Mouse (Mus musculus) E14TG2a.4 (cell line): Measurements from ENCODE around the gene Eml3.
A peak's percentile ranks its signal among the peaks of the same experiment; 100 is the strongest.
"Not testable (repeated sequence)": the region's sequence is repeated elsewhere in the genome, so short reads cannot be mapped to it uniquely, and the experiment has no call there.

ENCODE experiments used
- H3K27me3 ChIP-seq: 2 replicates; pipeline ENCODE4 v1.6.1; 2014; ENCODE audit warnings: low read length, control low read depth; ENCODE audit not compliant: insufficient read depth
- H3K36me3 ChIP-seq: 2 replicates; pipeline ENCODE4 v1.6.1; 2014; ENCODE audit warnings: low read length, control low read depth; ENCODE audit not compliant: insufficient read depth
- H3K4me1 ChIP-seq: replicated peaks from 2 replicates; pipeline ENCODE4 v1.6.1; 2014; ENCODE audit warnings: low read depth, low read length, control low read depth
- H3K4me3 ChIP-seq: replicated peaks from 2 replicates; pipeline ENCODE4 v1.5.1; 2014; ENCODE audit warnings: mild to moderate bottlenecking, low read length
- H3K9me3 ChIP-seq: 2 replicates; pipeline ENCODE4 v1.6.1; 2014; ENCODE audit warnings: low read length, control low read depth
- CTCF ChIP-seq: conservative IDR thresholded peaks from 2 replicates; pipeline ENCODE4 v1.5.1; 2014; ENCODE audit warnings: low read length
- NANOG ChIP-seq: IDR thresholded peaks from 2 replicates; pipeline ENCODE4 v1.6.1; 2014; ENCODE audit warnings: borderline replicate concordance, low read length, mixed read lengths
- POU5F1 ChIP-seq: IDR thresholded peaks from 2 replicates; pipeline ENCODE4 v1.6.1; 2014; ENCODE audit warnings: low read length, borderline replicate concordance

The Eml3 gene

GRCm38 (mm10) chr19:8954171-8954570 is 24.8 kb downstream of the Eml3 start:
- no peak for TF ChIP-seq NANOG
- no peak for TF ChIP-seq CTCF
- TF ChIP-seq POU5F1, result no peak
- H3K4me1 ChIP-seq, result peaks cover 38% of the 10 kb centered on the region
- peak overlapping the region; percentile 98 for H3K4me3 ChIP-seq
- H3K27me3 ChIP-seq, result no peaks in the 10 kb centered on the region
- peaks cover 82% of the 10 kb centered on the region for H3K36me3 ChIP-seq
- no peaks in the 10 kb centered on the region for H3K9me3 ChIP-seq

GRCm38 (mm10) chr19:8962256-8962655 is 32.9 kb downstream of the Eml3 start:
- Histone ChIP-seq H3K27me3 (no peaks in the 10 kb centered on the region), H3K9me3 (no peaks in the 10 kb centered on the region), H3K4me1 (peaks cover 22% of the 10 kb centered on the region), H3K36me3 (peaks cover 91% of the 10 kb centered on the region), H3K4me3 (no peak overlapping the region)
- no peak for TF ChIP-seq NANOG
- no peak for TF ChIP-seq POU5F1
- TF ChIP-seq CTCF, result no peak

- no peaks in the 10 kb centered on the region for H3K9me3 ChIP-seq
- H3K4me3 ChIP-seq, result peak overlapping the region; percentile 83; the same call in 1 of the 2 replicates
- H3K4me1 ChIP-seq, result peaks cover 38% of the 10 kb centered on the region
- peaks cover 91% of the 10 kb centered on the region for H3K36me3 ChIP-seq
- no peak for TF ChIP-seq POU5F1
- no peak for TF ChIP-seq CTCF
- no peak for TF ChIP-seq NANOG
- no peaks in the 10 kb centered on the region for H3K27me3 ChIP-seq
Measured at GRCm38 (mm10) chr19:8965075-8965474, 35.7 kb downstream of the Eml3 start.

- Histone ChIP-seq H3K9me3 (no peaks in the 10 kb centered on the region), H3K36me3 (peaks cover 91% of the 10 kb centered on the region), H3K27me3 (no peaks in the 10 kb centered on the region), H3K4me3 (peak overlapping the region; percentile 83), H3K4me1 (peaks cover 45% of the 10 kb centered on the region)
- no peak for TF ChIP-seq NANOG
Measured at GRCm38 (mm10) chr19:8965771-8966170, 36.4 kb downstream of the Eml3 start.

GRCm38 (mm10) chr19:8966198-8966589 is 36.8 kb downstream of the Eml3 start:
- peak overlapping the region; percentile 83 for H3K4me3 ChIP-seq
- TF ChIP-seq CTCF (no peak), POU5F1 (no peak), NANOG (no peak)

GRCm38 (mm10) chr19:8966590-8967372 is 37.4 kb downstream of the Eml3 start, which contains the start of gene Eef1g:
Gene Eef1g (plus strand): TSS chr19:8967041.
- no peak for TF ChIP-seq NANOG
- TF ChIP-seq POU5F1, result no peak
- TF ChIP-seq CTCF, result no peak
- Histone ChIP-seq H3K36me3 (peaks cover 91% of the 10 kb centered on the region), H3K4me3 (peak within 1 kb of the TSS; percentile 100), H3K9me3 (no peaks in the 10 kb centered on the region), H3K4me1 (peaks cover 55% of the 10 kb centered on the region), H3K27me3 (no peaks in the 10 kb centered on the region)

More at GRCm38 (mm10) chr19:8966198-8966589, 36.8 kb downstream of the Eml3 start:
- peaks cover 49% of the 10 kb centered on the region for H3K4me1 ChIP-seq
- no peaks in the 10 kb centered on the region for H3K27me3 ChIP-seq
- peaks cover 91% of the 10 kb centered on the region for H3K36me3 ChIP-seq
- no peaks in the 10 kb centered on the region for H3K9me3 ChIP-seq

GRCm38 (mm10) chr19:8967373-8967743 is 38.0 kb downstream of the Eml3 start:
- Histone ChIP-seq H3K27me3 (no peaks in the 10 kb centered on the region), H3K36me3 (peaks cover 91% of the 10 kb centered on the region), H3K4me1 (peaks cover 61% of the 10 kb centered on the region), H3K4me3 (peak overlapping the region; percentile 100), H3K9me3 (no peaks in the 10 kb centered on the region)
- TF ChIP-seq NANOG (no peak), CTCF (no peak), POU5F1 (no peak)

- no peaks in the 10 kb centered on the region for H3K27me3 ChIP-seq
- peaks cover 91% of the 10 kb centered on the region for H3K36me3 ChIP-seq
- peaks cover 66% of the 10 kb centered on the region for H3K4me1 ChIP-seq
- peak overlapping the region; percentile 100 for H3K4me3 ChIP-seq
- no peaks in the 10 kb centered on the region for H3K9me3 ChIP-seq
- TF ChIP-seq POU5F1 (no peak), CTCF (no peak), NANOG (no peak)
Measured at GRCm38 (mm10) chr19:8967893-8968292, 38.5 kb downstream of the Eml3 start.

- H3K27me3 ChIP-seq, H3K9me3 ChIP-seq: not testable (repeated sequence)
- H3K4me1 ChIP-seq, result peaks cover 90% of the 10 kb centered on the region
- peak overlapping the region; percentile 24; the same call in 1 of the 2 replicates for H3K4me3 ChIP-seq
- peaks cover 100% of the 10 kb centered on the region for H3K36me3 ChIP-seq
Measured at GRCm38 (mm10) chr19:8972491-8972890, 43.1 kb downstream of the Eml3 start.
